Mouse (Mus musculus) mature B cell (primary cell): ENCODE measurements around the gene Lysmd4.

Experiments
- in situ Hi-C: fragments of 300-500 bp; cut with MboI; formaldehyde crosslinking; loops from 2 replicates; pipeline ENCODE4 v1.14.3; 2019

Gene Lysmd4

DNA sequence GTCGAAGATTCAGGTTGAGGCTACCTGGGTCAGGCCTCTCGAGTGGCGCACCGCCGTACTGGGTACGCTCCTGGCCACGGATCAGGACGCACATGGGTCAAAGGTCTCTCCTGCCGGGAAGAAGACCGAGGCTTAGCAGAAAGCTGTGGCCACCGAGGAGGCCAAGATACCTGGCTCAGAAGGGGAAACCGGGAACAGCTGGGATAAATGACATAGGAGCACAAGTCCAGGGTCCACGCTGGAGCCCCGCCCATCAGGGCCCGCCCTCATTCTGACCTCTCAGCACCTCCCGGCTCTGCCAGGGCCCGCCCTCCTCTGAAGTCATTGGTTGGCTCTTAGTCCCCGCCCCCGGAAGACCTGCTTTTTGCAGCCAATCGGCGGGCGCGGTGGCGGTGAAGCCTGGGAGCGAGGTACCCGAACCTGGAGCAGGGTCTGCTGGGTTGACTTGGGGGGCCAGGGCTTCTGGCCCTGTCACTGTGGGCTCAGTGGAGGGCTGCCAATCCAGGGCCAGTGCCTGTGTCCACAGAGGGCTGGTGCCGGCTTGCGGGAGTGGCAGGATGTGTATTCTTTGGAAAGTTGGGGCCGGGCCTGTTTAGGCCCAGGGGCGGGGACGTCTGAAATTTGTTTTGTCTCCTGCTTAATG, at the start of gene Lysmd4:
Lysmd4 (plus strand) TSS at position 325 of the 643 bp plus-strand sequence.
- in situ Hi-C loops, result loop anchor here (25.0 kb wide), 1 partner anchor 510 kb away; no protein-coding TSS in a partner anchor

DNA sequence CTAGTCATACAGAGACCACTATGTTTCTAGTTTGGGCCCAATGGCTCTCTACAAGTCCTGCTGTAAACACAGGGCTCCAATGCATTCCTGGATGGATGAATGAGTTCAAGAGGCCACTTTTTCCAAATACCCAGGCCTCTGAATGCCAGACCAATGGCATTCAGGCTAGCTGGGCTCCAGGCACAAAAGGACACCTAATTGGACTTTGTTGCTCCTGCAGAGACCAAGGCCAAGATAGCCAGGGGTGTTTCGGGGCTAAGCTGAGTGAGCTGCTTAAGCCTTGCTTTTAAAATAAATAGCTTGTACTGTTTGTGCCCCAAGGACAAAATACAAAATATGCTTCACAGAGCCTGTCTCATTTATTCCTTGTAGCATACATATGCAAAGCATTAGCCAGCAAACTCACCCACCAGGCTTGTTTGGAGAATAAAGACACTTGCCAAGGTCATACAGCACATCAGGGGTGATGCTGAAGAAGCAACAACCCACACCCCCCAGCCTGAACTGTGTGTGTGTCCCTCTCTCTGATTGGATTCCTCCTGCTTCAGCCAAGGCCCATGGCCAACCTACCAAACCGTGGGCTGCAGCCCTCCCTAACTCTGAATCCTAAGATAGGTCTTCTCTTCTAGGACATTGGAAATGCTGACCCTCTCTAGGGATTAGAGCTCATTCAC, 48.7 kb upstream of the Lysmd4 start:
- in situ Hi-C loops, result no loop called here

- in situ Hi-C loops, result no loop called here
These were observed 38.6 kb upstream of the Lysmd4 start for GRCm38 (mm10) chr7:67183786-67184185.

GRCm38 (mm10) chr7:67199412-67199811, 22.9 kb upstream of the Lysmd4 start:
- in situ Hi-C loops, result no loop called here

- in situ Hi-C loops, result loop anchor here (25.0 kb wide), 1 partner anchor 491 kb away; no protein-coding TSS in a partner anchor
These were observed 18.7 kb upstream of the Lysmd4 start for GRCm38 (mm10) chr7:67203625-67204024.

- in situ Hi-C loops, result loop anchor here (25.0 kb wide), 1 partner anchor 494 kb away; no protein-coding TSS in a partner anchor
These were observed 16.5 kb upstream of the Lysmd4 start for GRCm38 (mm10) chr7:67205734-67206425.

DNA sequence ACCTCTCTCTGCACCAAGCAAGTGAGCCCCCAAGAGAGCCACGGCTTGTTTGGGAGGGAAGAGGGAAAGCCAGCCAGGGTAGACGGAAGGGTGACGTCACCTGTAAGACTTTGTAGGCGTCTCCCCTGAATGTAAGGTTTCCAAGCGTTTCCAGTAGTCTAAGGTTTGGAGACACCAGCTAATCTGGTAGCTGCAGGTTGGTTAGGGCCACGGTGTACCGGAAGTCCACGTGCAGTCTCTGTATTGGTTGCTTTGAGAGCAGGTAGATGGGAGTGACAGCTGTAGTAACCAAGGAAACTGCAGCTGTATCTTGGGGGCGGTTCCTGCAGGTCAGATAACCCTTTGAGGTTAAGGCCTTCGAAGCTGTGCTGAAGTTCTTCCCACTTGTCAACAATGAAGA, 15.8 kb upstream of the Lysmd4 start:
- in situ Hi-C loops, result loop anchor here (25.0 kb wide), 1 partner anchor 494 kb away; no protein-coding TSS in a partner anchor

DNA sequence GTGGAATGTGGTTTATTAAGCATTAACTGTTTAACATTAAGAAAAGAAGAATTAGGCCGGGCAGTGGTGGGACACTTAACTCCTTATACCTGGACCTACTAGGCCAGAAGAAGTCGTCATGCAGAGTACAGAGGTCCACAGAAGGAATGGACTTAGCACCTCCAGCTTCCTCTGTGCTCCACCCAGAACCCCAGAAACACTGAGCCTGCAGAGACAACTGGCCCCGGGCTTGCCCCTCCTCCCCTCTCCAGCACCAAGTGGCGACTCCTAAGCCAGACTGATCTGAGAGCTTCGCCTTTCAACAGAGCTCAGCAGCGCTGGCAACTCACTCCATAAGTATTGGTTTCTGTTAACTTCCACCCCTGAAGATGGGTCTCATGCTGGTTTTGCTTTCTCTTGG, 14.6 kb upstream of the Lysmd4 start:
- in situ Hi-C loops, result loop anchor here (25.0 kb wide), 1 partner anchor 495 kb away; no protein-coding TSS in a partner anchor

DNA sequence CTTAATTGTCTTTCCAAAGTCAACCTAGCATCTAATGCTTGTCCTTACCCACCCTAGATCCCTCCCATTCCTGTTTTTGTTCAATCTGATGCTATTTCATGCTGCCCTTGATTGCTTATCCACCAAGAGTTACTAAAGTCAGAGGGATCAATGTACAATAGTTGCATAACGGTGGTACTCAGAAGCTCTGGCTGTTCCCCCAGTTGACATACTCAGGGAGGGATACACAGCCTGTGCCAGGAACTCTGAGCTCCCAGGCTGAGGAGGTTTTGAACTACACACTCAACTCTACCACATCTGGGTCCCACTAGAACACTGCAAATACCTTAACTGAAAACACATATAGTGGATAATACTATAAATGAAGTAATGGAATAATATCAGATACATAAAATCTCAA, 14.0 kb upstream of the Lysmd4 start:
- in situ Hi-C loops, result loop anchor here (25.0 kb wide), 1 partner anchor 496 kb away; no protein-coding TSS in a partner anchor

GRCm38 (mm10) chr7:67210004-67210833, 12.1 kb upstream of the Lysmd4 start:
- in situ Hi-C loops, result loop anchor here (10.0 to 25.0 kb wide), 2 partner anchors 425 to 498 kb away; no protein-coding TSS in a partner anchor

DNA sequence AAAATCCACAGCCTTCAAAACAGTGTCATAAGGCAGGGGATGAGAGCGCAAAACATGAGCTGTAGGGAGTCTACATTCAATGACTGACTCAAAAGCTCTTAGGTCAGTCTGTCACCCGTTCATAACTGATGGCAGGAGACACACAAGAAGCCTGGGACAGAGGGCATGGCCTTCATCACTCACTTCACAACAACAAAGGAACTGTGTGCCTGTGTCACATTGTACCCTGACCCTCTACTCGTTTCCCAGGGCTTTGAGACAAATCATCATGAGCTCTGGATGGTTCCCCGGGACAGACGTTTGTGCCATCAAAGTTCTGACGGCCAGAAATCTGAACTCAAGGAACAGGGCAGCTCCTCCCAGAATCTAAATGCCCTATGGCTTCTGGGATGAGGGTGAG, 11.0 kb upstream of the Lysmd4 start:
- in situ Hi-C loops, result loop anchor here (10.0 to 25.0 kb wide), 2 partner anchors 423 to 499 kb away; no protein-coding TSS in a partner anchor

GRCm38 (mm10) chr7:67211971-67212370, 10.4 kb upstream of the Lysmd4 start:
- in situ Hi-C loops, result loop anchor here (10.0 to 25.0 kb wide), 2 partner anchors 423 to 500 kb away; no protein-coding TSS in a partner anchor

- in situ Hi-C loops, result loop anchor here (10.0 to 25.0 kb wide), 2 partner anchors 421 to 501 kb away; no protein-coding TSS in a partner anchor
These were observed 8.8 kb upstream of the Lysmd4 start for GRCm38 (mm10) chr7:67213589-67213988.

GRCm38 (mm10) chr7:67216351-67216750, 6.0 kb upstream of the Lysmd4 start:
- in situ Hi-C loops, result loop anchor here (10.0 to 25.0 kb wide), 2 partner anchors 418 to 504 kb away; no protein-coding TSS in a partner anchor

DNA sequence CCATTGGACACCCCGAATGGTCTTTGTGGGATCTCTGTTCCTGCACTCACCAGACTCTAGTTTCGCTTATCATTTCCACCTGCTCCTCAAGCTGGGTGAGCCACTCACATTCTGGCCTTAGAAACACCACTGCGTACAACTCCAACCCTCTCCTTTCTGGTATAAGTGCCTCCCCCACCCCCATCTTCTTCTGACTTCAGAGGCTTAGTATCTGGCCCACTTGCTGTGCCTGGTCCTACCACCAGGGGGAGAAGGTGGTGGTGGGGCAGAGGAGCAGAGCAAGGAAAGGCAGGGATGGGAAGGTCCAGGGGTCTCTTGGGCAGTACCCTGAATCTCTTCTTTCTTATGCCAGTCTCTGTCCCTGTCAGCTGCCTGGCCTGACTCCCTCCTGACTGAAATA, 5.3 kb upstream of the Lysmd4 start:
- in situ Hi-C loops, result loop anchor here (10.0 to 25.0 kb wide), 2 partner anchors 418 to 505 kb away; no protein-coding TSS in a partner anchor

DNA sequence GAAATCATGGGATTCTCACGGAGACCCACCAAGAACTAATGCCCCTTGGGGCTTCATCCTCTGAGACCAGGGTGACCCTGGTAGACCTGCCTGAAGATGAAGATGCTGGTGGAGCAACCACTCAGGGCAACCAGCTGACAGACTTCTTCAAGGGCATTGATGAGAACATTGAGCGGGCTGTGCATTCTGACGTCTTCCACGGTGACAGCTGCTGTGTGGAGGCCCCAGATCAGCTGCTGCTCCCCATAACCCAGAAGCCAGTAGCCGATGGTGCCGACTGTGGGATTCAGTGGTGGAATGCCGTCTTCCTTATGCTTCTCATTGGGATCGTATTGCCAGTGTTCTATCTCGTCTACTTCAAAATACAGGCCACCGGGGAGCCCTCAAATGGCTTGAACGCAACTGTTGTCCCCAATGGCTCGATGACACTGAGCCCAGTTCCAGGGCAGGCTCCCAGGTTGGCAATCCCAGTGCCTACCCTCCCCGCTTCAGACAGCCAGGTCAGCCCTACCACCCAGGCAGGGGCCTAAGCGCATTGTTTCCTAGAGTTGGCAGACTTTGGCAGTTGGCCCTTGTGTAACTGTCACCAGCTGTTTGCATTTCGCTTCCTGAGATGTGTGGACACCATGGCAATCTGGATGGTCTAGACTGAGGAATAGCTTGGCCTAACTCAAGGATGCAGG, 3.7 kb downstream of the Lysmd4 start:
- in situ Hi-C loops, result loop anchor here (25.0 kb wide), 1 partner anchor 136 kb away; the partner anchor contains the start of gene Mef2a

DNA sequence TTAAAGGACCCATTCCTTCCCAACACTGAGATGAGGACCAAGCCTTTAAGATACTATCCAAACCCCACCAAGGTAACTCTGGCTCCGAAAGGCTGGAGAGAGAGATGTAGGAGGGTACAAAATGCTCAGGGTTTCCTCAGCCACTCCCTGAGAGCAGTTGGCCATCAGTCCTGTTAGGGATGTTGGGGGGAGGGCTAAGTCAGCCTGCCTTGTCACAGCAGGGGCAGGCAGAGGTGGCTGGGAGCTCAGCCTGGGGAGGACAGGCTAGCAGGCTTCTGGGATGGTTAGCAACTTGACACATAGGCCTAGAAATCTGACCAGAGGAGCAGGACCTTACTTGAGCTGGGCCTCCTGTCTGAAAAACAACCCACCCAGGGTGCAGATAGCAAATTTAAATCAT, 5.2 kb downstream of the Lysmd4 start:
- in situ Hi-C loops, result loop anchor here (25.0 kb wide), 1 partner anchor 135 kb away; the partner anchor contains the start of gene Mef2a

DNA sequence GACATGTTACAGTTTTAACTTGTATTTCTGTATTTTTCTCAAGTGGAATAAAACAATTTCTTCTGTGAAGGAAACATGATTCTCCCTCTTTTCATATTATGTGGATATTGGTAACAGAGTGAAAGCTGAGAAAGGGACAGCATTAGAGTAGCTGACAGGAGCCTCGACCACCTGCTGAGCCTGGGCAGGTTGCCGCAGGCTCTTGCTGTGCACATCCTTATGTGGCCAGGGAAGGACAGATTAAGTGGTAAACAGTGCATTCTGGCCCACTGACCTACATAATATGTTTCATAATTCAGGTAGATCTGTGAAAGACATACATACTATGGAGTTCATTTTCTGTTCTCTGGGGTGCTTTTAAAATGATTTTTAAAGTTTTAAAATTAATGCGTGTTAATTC, 6.0 kb downstream of the Lysmd4 start:
- in situ Hi-C loops, result loop anchor here (25.0 kb wide), 1 partner anchor 134 kb away; the partner anchor contains the start of gene Mef2a

- in situ Hi-C loops, result loop anchor here (25.0 kb wide), 1 partner anchor 133 kb away; the partner anchor contains the start of gene Mef2a
These were observed 6.7 kb downstream of the Lysmd4 start for GRCm38 (mm10) chr7:67228891-67229602.
